Mouse (Mus musculus) naive thymus-derived CD4-positive, alpha-beta T cell, adult 5 months (primary cell): ENCODE data around the gene Mgat4d. TPM values are rescaled to one million over a fixed set of nuclear protein-coding genes. Genes with fewer than 3 reads are reported as not detected.

Experiments
- polyA plus RNA-seq: library from polyadenylated mRNA; unstranded; fragments of 100-300 nt; shearing (Covaris generic); gene quantifications from one replicate; pipeline ENCODE4 v1.2.1, GENCODE M21; 2017

Gene Mgat4d
- not detected for polyA plus RNA-seq

DNA sequence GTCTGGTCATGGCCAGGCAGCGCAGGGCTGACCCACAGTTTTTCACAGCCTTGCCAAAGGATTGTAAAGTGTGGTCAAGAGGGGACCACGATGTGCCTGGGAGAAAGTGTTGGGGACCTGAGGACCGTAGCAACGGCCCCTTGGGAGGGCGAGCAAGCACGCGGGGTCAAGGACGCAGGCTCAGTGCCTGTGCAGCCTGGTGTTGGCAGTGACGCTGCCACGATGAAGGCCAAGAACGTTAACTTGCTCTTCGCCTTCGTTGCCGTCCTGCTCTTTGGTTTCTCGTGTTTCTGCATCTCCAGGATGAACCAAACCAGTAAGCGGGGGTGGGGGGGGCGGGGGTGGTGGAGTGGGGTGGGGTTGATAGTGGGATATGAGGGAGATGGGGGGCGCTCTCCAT is at the start of gene Mgat4d:
TSS of gene Mgat4d (plus strand) at position 209 of the 400 bp plus-strand sequence.

DNA sequence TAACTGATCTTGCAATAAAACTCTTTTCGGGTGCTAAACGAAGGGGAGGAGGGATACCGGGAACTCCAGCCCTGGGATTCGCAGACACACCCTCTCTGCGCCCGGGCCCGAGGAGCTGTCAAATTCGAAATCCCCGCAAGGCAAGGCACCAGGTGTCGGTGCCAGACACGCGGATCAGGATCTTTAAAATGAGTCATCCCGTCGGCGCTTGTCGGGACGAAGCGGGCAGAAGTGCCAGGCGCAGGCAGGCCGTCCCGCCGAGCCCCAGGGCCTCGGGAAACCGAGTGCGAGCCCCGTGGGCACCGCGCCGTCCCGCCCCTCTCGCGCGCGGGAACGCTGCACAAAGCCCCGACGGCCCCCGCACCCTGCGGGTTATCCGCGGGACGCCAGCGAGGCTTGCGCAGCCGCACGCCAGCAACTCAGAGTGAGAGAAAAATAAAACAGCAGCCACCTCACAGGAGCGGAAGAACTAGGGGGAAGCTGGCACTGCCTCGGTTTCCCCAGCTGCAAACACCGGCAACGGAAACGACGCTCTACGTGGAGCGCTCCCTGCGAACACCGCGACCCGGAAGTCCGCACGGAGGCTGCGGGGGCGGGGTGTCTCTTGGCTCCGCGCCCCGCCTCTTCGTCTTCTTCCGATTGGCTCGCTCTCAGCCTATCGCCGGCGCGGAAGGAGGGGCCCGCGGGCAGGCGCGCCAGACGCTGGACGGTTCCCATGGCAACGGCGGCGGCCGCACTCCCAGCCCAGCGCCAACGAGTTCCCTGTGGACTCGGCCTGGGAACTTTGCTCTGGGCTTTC is 16.2 kb upstream of the Mgat4d start, which contains the start of gene Elmod2:
TSS of gene Elmod2 (minus strand) at position 588 of the 799 bp plus-strand sequence.

GRCm38 (mm10) chr8:83389316-83390005 is 41.2 kb downstream of the Mgat4d start, which contains the start of gene Clgn:
Gene Clgn, plus strand, starts transcription at chr8:83389867.

Other genes with a start within 250 kb of the Mgat4d start
- not detected for gene Tbc1d9, start 183.1 kb upstream of the Mgat4d start, polyA plus RNA-seq
- gene Gm10645, start 182.3 kb upstream of the Mgat4d start, polyA plus RNA-seq = not detected
- not detected for gene Ucp1, start 58.1 kb upstream of the Mgat4d start, polyA plus RNA-seq
- gene Elmod2, start 16.0 kb upstream of the Mgat4d start, polyA plus RNA-seq = 4.4 TPM
- gene Clgn, start 41.4 kb downstream of the Mgat4d start, polyA plus RNA-seq = not detected
- 27.8 TPM for gene Scoc, start 109.9 kb downstream of the Mgat4d start, polyA plus RNA-seq
- gene Olfr370, start 187.3 kb downstream of the Mgat4d start, polyA plus RNA-seq = 0.32 TPM
- 86.6 TPM for gene Ndufb7, start 218.2 kb downstream of the Mgat4d start, polyA plus RNA-seq